Mouse (Mus musculus): Measurements from ENCODE around the gene Ppme1. TPM values are rescaled to one million over a fixed set of nuclear protein-coding genes. Genes with fewer than 3 reads are reported as not detected.

Ppme1 gene
- polyA plus RNA-seq, 1 experiment: 46.3 TPM

- Histone ChIP-seq H3K27ac (ENCODE audit: insufficient read depth, low read length) (no peak overlapping the region), H3K4me1 (ENCODE audit: control insufficient read depth, insufficient read depth, insufficient read length) (no peaks in the 10 kb centered on the region), H3K36me3 (ENCODE audit: control insufficient read depth, insufficient read depth, low read length) (no peaks in the 10 kb centered on the region), H3K27me3 (ENCODE audit: control insufficient read depth, insufficient read depth, low read length) (no peaks in the 10 kb centered on the region), H3K4me3 (ENCODE audit: extremely low read depth, insufficient read depth, insufficient read length) (no peak overlapping the region)
- 77% methylated on average over 3 of the region's 3 CpGs for WGBS
- TF ChIP-seq POLR2A (IDR thresholded peaks at IDR 0.05; ENCODE audit: low read depth, low read length): no peak
- no peak for DNase-seq (ENCODE audit: low read depth in 1 of 2, low spot score in 2 of 2)
Measured at GRCm38 (mm10) chr7:100301390-100301789, 70.7 kb downstream of the Ppme1 start.

- 0 out of 2 replicates have a peak, but pooled peaks cover 1% of the 10 kb centered on the region for H3K27me3 ChIP-seq (ENCODE audit: control insufficient read depth, insufficient read depth, low read length)
- H3K4me3 ChIP-seq (ENCODE audit: extremely low read depth, insufficient read depth, insufficient read length): no peak overlapping the region
- H3K27ac ChIP-seq (ENCODE audit: insufficient read depth, low read length): no peak overlapping the region
- H3K4me1 ChIP-seq (ENCODE audit: control insufficient read depth, insufficient read depth, insufficient read length): no peaks in the 10 kb centered on the region
- 84% methylated on average over 14 of the region's 14 CpGs for WGBS
- no peaks in the 10 kb centered on the region for H3K36me3 ChIP-seq (ENCODE audit: control insufficient read depth, insufficient read depth, low read length)
- no peak for DNase-seq (ENCODE audit: low read depth in 1 of 2, low spot score in 2 of 2)
- TF ChIP-seq CTCF (IDR thresholded peaks at IDR 0.05; ENCODE audit: extremely low read depth, insufficient read depth, insufficient read length, insufficient replicate concordance): no peak
- TF ChIP-seq POLR2A (IDR thresholded peaks at IDR 0.05; ENCODE audit: low read depth, low read length): no peak
Measured at GRCm38 (mm10) chr7:100298861-100299510, 73.1 kb downstream of the Ppme1 start.

- 86% methylated on average over 6 of the region's 6 CpGs for WGBS
- no peak overlapping the region for H3K4me3 ChIP-seq (ENCODE audit: extremely low read depth, insufficient read depth, insufficient read length)
- H3K4me1 ChIP-seq (ENCODE audit: control insufficient read depth, insufficient read depth, insufficient read length): no peaks in the 10 kb centered on the region
- TF ChIP-seq CTCF (IDR thresholded peaks at IDR 0.05; ENCODE audit: extremely low read depth, insufficient read depth, insufficient read length, insufficient replicate concordance) (no peak), POLR2A (IDR thresholded peaks at IDR 0.05; ENCODE audit: low read depth, low read length) (no peak)
- H3K27me3 ChIP-seq (ENCODE audit: control insufficient read depth, insufficient read depth, low read length): 0 out of 2 replicates have a peak, but pooled peaks cover 1% of the 10 kb centered on the region
- DNase-seq (ENCODE audit: low read depth in 1 of 2, low spot score in 2 of 2): no peak
- H3K36me3 ChIP-seq (ENCODE audit: control insufficient read depth, insufficient read depth, low read length): no peaks in the 10 kb centered on the region
- H3K27ac ChIP-seq (ENCODE audit: insufficient read depth, low read length): no peak overlapping the region
Measured at GRCm38 (mm10) chr7:100296699-100297098, 75.4 kb downstream of the Ppme1 start.

- no peaks in the 10 kb centered on the region for H3K4me1 ChIP-seq (ENCODE audit: control insufficient read depth, insufficient read depth, insufficient read length)
- H3K36me3 ChIP-seq (ENCODE audit: control insufficient read depth, insufficient read depth, low read length): no peaks in the 10 kb centered on the region
- 96% methylated on average over 2 of the region's 2 CpGs for WGBS
- DNase-seq (ENCODE audit: low read depth in 1 of 2, low spot score in 2 of 2): no peak
- no peak for TF ChIP-seq POLR2A (IDR thresholded peaks at IDR 0.05; ENCODE audit: low read depth, low read length)
- TF ChIP-seq CTCF (IDR thresholded peaks at IDR 0.05; ENCODE audit: extremely low read depth, insufficient read depth, insufficient read length, insufficient replicate concordance): no peak
- no peak overlapping the region for H3K27ac ChIP-seq (ENCODE audit: insufficient read depth, low read length)
- H3K27me3 ChIP-seq (ENCODE audit: control insufficient read depth, insufficient read depth, low read length): 0 out of 2 replicates have a peak, but pooled peaks cover 3% of the 10 kb centered on the region
- H3K4me3 ChIP-seq (ENCODE audit: extremely low read depth, insufficient read depth, insufficient read length): no peak overlapping the region
Measured at GRCm38 (mm10) chr7:100295745-100296144, 76.4 kb downstream of the Ppme1 start.

GRCm38 (mm10) chr7:100293546-100293945, 78.6 kb downstream of the Ppme1 start:
- Histone ChIP-seq H3K27ac (ENCODE audit: insufficient read depth, low read length) (no peak overlapping the region), H3K36me3 (ENCODE audit: control insufficient read depth, insufficient read depth, low read length) (no peaks in the 10 kb centered on the region), H3K4me1 (ENCODE audit: control insufficient read depth, insufficient read depth, insufficient read length) (no peaks in the 10 kb centered on the region), H3K27me3 (ENCODE audit: control insufficient read depth, insufficient read depth, low read length) (0 out of 2 replicates have a peak, but pooled peaks cover 3% of the 10 kb centered on the region), H3K4me3 (ENCODE audit: extremely low read depth, insufficient read depth, insufficient read length) (no peak overlapping the region)
- WGBS: 82% methylated on average over 8 of the region's 8 CpGs
- TF ChIP-seq POLR2A (IDR thresholded peaks at IDR 0.05; ENCODE audit: low read depth, low read length) (no peak), CTCF (IDR thresholded peaks at IDR 0.05; ENCODE audit: extremely low read depth, insufficient read depth, insufficient read length, insufficient replicate concordance) (no peak)
- DNase-seq (ENCODE audit: low read depth in 1 of 2, low spot score in 2 of 2): no peak

GRCm38 (mm10) chr7:100288622-100289021, 83.5 kb downstream of the Ppme1 start:
- Histone ChIP-seq H3K36me3 (ENCODE audit: control insufficient read depth, insufficient read depth, low read length) (no peaks in the 10 kb centered on the region), H3K27ac (ENCODE audit: insufficient read depth, low read length) (no peak overlapping the region; the same call in 1 of the 2 replicates), H3K4me3 (ENCODE audit: extremely low read depth, insufficient read depth, insufficient read length) (no peak overlapping the region), H3K4me1 (ENCODE audit: control insufficient read depth, insufficient read depth, insufficient read length) (peaks cover 5% of the 10 kb centered on the region), H3K27me3 (ENCODE audit: control insufficient read depth, insufficient read depth, low read length) (peaks cover 10% of the 10 kb centered on the region)
- 51% methylated on average over 11 of the region's 11 CpGs for WGBS
- TF ChIP-seq CTCF (IDR thresholded peaks at IDR 0.05; ENCODE audit: extremely low read depth, insufficient read depth, insufficient read length, insufficient replicate concordance): no peak
- TF ChIP-seq POLR2A (IDR thresholded peaks at IDR 0.05; ENCODE audit: low read depth, low read length): no peak
- no peak for DNase-seq (ENCODE audit: low read depth in 1 of 2, low spot score in 2 of 2)
